Mouse (Mus musculus) small intestine, adult 2 months (tissue): ENCODE measurements around the gene Rad9a. TPM values are rescaled to one million over a fixed set of nuclear protein-coding genes. Genes with fewer than 3 reads are reported as not detected.
"Not testable (repeated sequence)": the region's sequence is repeated elsewhere in the genome, so short reads cannot be mapped to it uniquely, and the experiment has no call there.

ENCODE experiments used
- H3K27ac ChIP-seq: fragments of 200-500 bp; 2 replicates; pipeline ENCODE4 v1.5.1; 2012; ENCODE audit warnings: low read depth, low read length, control low read depth, inconsistent platforms; ENCODE audit not compliant: insufficient read depth
- H3K27me3 ChIP-seq: fragments of 200-500 bp; 2 replicates; pipeline ENCODE4 v1.6.1; 2012; ENCODE audit warnings: mild to moderate bottlenecking, moderate library complexity, low read length, inconsistent platforms; ENCODE audit not compliant: control insufficient read depth, insufficient read depth
- H3K36me3 ChIP-seq: fragments of 200-500 bp; 2 replicates; pipeline ENCODE4 v1.6.1; 2012; ENCODE audit warnings: mild to moderate bottlenecking, low read length, control low read depth, inconsistent platforms; ENCODE audit not compliant: control insufficient read depth, insufficient read depth
- H3K4me1 ChIP-seq: fragments of 200-500 bp; 2 replicates; pipeline ENCODE4 v1.6.1; 2012; ENCODE audit warnings: low read length, inconsistent platforms, mixed read lengths; ENCODE audit not compliant: control insufficient read depth, insufficient read depth, insufficient read length
- H3K4me3 ChIP-seq: fragments of 200-500 bp; 2 replicates; pipeline ENCODE4 v1.5.1; 2012; ENCODE audit warnings: low read depth, mild to moderate bottlenecking, control low read depth, inconsistent platforms, low read length, moderate library complexity
- CTCF ChIP-seq: fragments of 200-500 bp; IDR thresholded peaks from 2 replicates; pipeline ENCODE4 v1.5.1; 2012; ENCODE audit warnings: low read depth, mild to moderate bottlenecking, control low read depth, inconsistent platforms, low read length, moderate library complexity, mixed read lengths; ENCODE audit not compliant: insufficient replicate concordance, insufficient read length; ENCODE audit errors: extremely low read depth
- POLR2A ChIP-seq: fragments of 200-500 bp; IDR thresholded peaks from 2 replicates; pipeline ENCODE4 v1.6.1; 2012; ENCODE audit warnings: low read depth, mild to moderate bottlenecking, control low read depth, inconsistent platforms, low read length, moderate library complexity
- WGBS: fragments of 180-500 bp; shearing (Covaris S2); methylation state at CpG from one replicate; pipeline ENCODE4 v1.1.7; 2018; 5-methylcytosine and 5-hydroxymethylcytosine counted together
- polyA plus RNA-seq: library from polyadenylated mRNA; depleted of rRNA; stranded (reverse); fragments of >200 nt; gene quantifications from 2 replicates; pipeline ENCODE4 v1.2.3, GENCODE M21; 2012; rRNA removed

Gene Rad9a
- polyA plus RNA-seq: 8.2 and 12.2 TPM in 2 replicates

DNA sequence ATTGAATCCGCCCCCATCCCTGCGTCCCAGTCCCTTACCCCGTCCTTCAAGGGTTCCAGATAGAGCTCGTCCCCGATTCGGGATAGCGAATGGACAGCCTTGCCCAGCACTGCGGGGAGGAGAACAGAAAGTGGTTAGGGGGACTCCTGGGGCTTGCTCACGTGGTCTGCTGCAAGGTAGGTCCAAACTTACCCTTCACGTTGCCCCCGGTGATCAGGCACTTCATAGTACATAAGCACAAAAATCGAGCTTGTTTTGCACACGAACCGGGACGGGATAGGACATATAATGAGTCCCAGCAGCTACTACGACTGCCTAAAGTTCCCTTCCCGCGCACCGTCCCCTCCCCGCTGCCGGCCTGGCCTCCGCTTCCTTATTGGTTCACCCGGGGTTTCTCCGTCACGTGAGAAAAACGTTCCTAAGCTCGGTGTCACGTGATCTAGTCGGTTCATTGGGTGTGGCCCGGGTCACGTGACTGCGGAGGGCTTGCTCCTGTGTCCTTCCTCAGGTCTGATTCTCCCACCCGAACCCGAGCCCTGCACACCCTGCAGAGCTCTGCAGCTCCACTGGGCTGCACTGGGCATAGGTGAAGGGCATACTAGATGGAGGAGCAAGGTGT is at the start of gene Rad9a:
Rad9a (minus strand) TSS at position 372 of the 619 bp plus-strand sequence.
- Histone ChIP-seq H3K4me3 (peak within 1 kb of the TSS; percentile 86), H3K36me3 (peaks cover 9% of the 10 kb centered on the region), H3K27me3 (no peaks in the 10 kb centered on the region), H3K4me1 (peaks cover 21% of the 10 kb centered on the region), H3K27ac (peak within 1 kb of the TSS; percentile 63)
- TF ChIP-seq CTCF: no peak
- no peak; the same call in 1 of the 2 replicates for TF ChIP-seq POLR2A
- under 1% methylated on average over 34 of the region's 34 CpGs for WGBS

DNA sequence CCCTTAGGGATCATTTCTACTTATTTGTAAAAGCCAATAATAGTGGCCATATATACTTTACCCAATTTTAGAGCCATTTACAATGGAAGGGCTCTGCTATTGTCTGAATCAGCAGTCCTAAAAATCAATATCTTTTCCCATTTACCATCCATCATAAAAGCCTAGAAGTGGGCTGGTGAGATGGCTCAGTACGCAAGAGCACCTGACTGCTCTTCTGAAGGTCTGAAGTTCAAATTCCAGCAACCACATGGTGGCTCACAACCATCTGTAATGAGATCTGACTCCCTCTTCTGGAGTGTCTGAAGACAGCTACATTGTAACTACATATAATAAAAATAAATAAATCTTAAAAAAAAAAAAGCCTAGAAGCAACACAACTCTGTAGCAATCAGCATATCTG is 47.2 kb upstream of the Rad9a start:
- not testable (repeated sequence) for H3K36me3 ChIP-seq, H3K27ac ChIP-seq, H3K27me3 ChIP-seq, H3K4me1 ChIP-seq, H3K4me3 ChIP-seq
- WGBS: 26% methylated on average over 1 of the region's 1 CpGs

DNA sequence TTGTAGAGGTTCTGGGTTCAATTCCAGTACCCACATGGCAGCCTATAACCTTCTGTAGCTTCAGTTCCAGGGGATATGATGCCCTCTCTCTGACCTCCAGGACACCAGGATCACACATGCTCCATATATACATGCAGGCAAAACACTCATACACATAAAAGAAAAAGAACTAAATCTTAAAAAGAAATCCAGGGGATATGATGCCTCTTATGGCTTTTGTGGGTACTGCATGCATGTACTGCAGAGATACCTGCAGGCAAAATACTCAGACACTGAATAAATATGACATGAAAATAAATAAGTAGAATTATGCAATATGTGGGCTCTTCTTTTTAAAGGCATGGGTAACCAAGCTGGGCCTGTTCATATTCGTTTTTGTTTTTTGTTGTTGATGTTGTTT is 45.5 kb upstream of the Rad9a start:
- H3K4me3 ChIP-seq: no peak overlapping the region
- 65% methylated on average over 1 of the region's 1 CpGs for WGBS
- H3K27me3 ChIP-seq: no peaks in the 10 kb centered on the region
- peaks cover 6% of the 10 kb centered on the region; the same call in 1 of the 2 replicates for H3K4me1 ChIP-seq
- no peak overlapping the region for H3K27ac ChIP-seq
- no peak for TF ChIP-seq POLR2A
- no peak for TF ChIP-seq CTCF
- H3K36me3 ChIP-seq: no peaks in the 10 kb centered on the region

DNA sequence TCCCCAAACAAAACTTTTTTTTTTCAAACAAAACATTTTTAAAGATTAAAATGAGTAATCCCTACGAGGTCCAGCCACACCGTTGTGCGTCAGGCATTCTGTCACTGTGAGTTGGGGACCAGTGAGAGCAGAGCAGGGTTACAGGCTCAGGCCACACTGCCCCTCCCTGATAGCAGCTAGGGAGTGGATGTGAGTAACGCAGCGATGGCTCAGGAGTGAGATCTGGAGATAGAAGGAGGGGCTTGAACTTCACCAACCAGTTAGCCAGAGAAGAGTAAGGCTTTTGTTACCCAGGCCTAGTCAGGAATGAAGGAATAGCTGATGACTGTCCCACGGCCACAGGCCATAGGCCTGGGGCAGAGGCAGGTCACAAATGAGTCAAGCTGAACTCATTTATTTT is 43.3 kb upstream of the Rad9a start:
- no peak overlapping the region for H3K27ac ChIP-seq
- TF ChIP-seq POLR2A: no peak
- no peak for TF ChIP-seq CTCF
- WGBS: 74% methylated on average over 6 of the region's 6 CpGs
- no peak overlapping the region for H3K4me3 ChIP-seq
- H3K36me3 ChIP-seq: no peaks in the 10 kb centered on the region
- peaks cover 6% of the 10 kb centered on the region; the same call in 1 of the 2 replicates for H3K4me1 ChIP-seq
- H3K27me3 ChIP-seq: no peaks in the 10 kb centered on the region

DNA sequence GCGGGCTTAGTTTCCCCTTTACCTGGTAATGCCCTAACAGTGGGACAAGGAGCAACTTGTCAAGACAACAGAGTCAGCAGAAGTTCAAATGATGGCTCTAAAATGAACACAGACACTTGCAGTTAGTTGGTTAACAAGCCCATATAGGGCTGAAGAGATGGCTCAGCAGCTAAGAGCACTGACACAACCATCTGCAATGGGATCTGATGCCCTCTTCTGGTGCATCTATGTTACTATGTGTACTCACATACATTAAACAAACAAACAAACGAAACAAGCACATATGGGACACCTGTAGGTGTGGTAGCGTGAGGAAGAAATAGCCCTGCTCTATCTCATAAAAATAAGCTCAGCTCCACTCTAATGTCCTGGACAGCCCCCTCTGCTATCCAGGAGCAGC is 41.0 kb upstream of the Rad9a start:
- no peak for TF ChIP-seq POLR2A
- 60% methylated on average over 3 of the region's 3 CpGs for WGBS
- H3K36me3 ChIP-seq: no peaks in the 10 kb centered on the region
- no peak overlapping the region for H3K27ac ChIP-seq
- no peaks in the 10 kb centered on the region for H3K27me3 ChIP-seq
- no peaks in the 10 kb centered on the region for H3K4me1 ChIP-seq
- H3K4me3 ChIP-seq: no peak overlapping the region

DNA sequence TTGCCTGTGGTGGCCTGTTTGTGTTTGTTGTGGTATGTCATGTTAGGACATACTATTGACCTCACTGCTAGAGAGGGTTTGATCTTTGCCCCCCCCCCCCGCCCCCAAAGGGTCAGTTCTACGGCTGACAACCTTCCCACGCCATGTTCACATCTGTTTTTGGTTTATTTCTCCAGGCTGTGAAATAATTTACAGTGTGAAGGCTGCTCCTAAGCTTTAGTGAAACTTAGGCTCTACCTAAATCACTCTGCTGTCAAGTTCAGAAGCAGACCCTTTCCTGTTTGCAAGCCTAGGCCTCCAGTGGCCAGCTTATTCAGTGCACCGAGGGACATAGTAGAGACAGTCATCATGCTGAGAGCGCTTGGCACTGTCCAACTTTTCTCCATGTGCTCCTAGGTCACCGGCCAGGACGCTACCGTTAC is 38.8 kb upstream of the Rad9a start:
- Histone ChIP-seq H3K4me1 (no peaks in the 10 kb centered on the region), H3K4me3 (no peak overlapping the region), H3K27me3 (no peaks in the 10 kb centered on the region), H3K27ac (no peak overlapping the region), H3K36me3 (no peaks in the 10 kb centered on the region)
- no peak for TF ChIP-seq POLR2A
- no peak for TF ChIP-seq CTCF
- WGBS: 75% methylated on average over 8 of the region's 8 CpGs

DNA sequence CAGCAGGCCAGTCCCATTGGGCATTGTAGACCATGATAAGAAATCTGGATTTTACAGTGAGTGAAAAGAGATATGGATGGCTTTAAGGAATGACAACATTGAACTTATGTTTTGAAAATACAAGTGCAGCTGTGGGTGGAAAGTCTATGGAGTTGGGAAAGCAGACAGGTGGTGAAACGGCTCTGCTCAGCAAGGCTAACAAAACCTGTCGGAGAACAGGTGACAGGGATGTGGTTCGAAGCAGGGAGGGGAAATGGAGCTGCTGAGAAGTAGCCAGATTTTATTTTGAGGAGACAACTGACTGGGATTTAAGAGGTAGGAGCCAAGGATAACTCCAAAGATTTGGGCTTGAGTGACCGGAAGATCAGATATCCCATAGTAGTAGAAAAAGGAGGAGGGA is 33.1 kb upstream of the Rad9a start:
- TF ChIP-seq POLR2A: no peak
- TF ChIP-seq CTCF: no peak
- Histone ChIP-seq H3K27ac (no peak overlapping the region), H3K4me1 (peaks cover 12% of the 10 kb centered on the region), H3K4me3 (no peak overlapping the region), H3K27me3 (no peaks in the 10 kb centered on the region), H3K36me3 (no peaks in the 10 kb centered on the region)
- 54% methylated on average over 4 of the region's 4 CpGs for WGBS
